Mouse (Mus musculus): ENCODE results near the gene Tgds. TPM values are rescaled to one million over a fixed set of nuclear protein-coding genes. Genes with fewer than 3 reads are reported as not detected.
"Not testable (repeated sequence)": the region's sequence is repeated elsewhere in the genome, so short reads cannot be mapped to it uniquely, and the experiment has no call there.

Gene Tgds
- polyA plus RNA-seq, 1 experiment from 2014 or later, result 22.7 TPM

GRCm38 (mm10) chr14:118157146-118157545 is 24.6 kb upstream of the Tgds start:
- peak; percentile 95 for TF ChIP-seq CTCF (IDR thresholded peaks at IDR 0.05)
- ATAC-seq (no peak), DNase-seq (ENCODE audit: low read depth, low spot score) (no peak)
- CTCF ChIA-PET, result interaction anchor here (0.7 to 1.9 kb wide), 5 partner anchors 9 to 660 kb away, joined by 3 to 5 read pairs (median 4); partner anchors contain the start of gene Gpr180
- in situ Hi-C loops (cut with MboI; ENCODE audit: low pct_unique_long_range_greater_than_20kb), result no loop called here
- no peaks in the 10 kb centered on the region for H3K27me3 ChIP-seq
- POLR2A ChIA-PET, result interaction anchor here (0.7 kb wide), 1 partner anchor 43 kb away, joined by 5 read pairs; no protein-coding TSS in a partner anchor

DNA sequence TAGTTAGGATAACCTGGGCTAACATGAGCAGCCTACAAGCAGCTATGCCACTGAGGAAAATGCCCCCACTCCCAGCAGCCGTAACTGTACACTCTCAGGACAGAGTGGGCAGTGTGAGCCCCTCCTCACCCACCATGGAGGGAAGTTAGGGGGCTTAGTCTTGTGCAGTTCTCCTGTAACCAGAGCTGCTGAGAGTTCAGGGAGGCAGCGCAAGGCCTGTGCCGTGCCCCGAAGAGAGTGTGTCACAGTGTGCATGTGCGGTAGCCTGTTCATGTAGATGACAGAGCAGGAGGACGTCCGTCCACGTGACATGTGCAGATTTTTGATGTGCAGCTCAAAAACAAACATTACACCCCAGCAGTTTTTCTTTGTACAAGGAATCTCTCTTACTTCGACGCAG is 24.2 kb upstream of the Tgds start:
- no peak for TF ChIP-seq CTCF (IDR thresholded peaks at IDR 0.05)
- POLR2A ChIA-PET, result interaction anchor here (0.7 kb wide), 1 partner anchor 43 kb away, joined by 5 read pairs; no protein-coding TSS in a partner anchor
- CTCF ChIA-PET, result interaction anchor here (1.3 to 1.9 kb wide), 4 partner anchors 8 to 20 kb away, joined by 3 to 5 read pairs (median 4); partner anchors contain the start of gene Gpr180
- in situ Hi-C loops (cut with MboI; ENCODE audit: low pct_unique_long_range_greater_than_20kb), result no loop called here
- ATAC-seq (no peak), DNase-seq (ENCODE audit: low read depth, low spot score) (no peak)
- H3K27me3 ChIP-seq, result no peaks in the 10 kb centered on the region

DNA sequence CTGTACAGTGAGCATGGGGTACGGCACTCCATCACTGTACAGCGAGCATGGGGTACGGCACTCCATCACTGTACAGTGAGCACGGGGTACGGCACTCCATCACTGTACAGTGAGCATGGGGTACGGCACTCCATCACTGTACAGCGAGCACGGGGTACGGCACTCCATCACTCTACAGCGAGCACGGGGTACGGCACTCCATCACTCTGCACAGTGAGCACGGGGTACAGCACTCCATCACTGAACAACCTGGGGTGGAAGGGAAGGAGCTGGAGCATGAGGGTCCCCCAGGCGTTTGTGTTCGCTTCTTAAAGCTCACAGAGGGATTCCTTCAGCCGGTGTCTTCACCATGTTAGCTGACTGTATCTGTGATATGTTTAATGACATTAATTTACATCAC is 23.5 kb upstream of the Tgds start:
- POLR2A ChIA-PET; DNase-seq (ENCODE audit: low read depth, low spot score); in situ Hi-C loops (cut with MboI; ENCODE audit: low pct_unique_long_range_greater_than_20kb); CTCF ChIA-PET; H3K27me3 ChIP-seq; ATAC-seq: not testable (repeated sequence)

- no peaks in the 10 kb centered on the region for H3K27me3 ChIP-seq
- no peak for TF ChIP-seq CTCF (IDR thresholded peaks at IDR 0.05)
- ATAC-seq (no peak), DNase-seq (ENCODE audit: low read depth, low spot score) (no peak)
- ChIA-PET CTCF (interaction anchor here (1.6 to 1.9 kb wide), 2 partner anchors 12 to 14 kb away, joined by 4 to 6 read pairs; no protein-coding TSS in a partner anchor), POLR2A (no interaction called here)
- in situ Hi-C loops (cut with MboI; ENCODE audit: low pct_unique_long_range_greater_than_20kb), result no loop called here
Observed at GRCm38 (mm10) chr14:118152294-118152651, 19.7 kb upstream of the Tgds start.

DNA sequence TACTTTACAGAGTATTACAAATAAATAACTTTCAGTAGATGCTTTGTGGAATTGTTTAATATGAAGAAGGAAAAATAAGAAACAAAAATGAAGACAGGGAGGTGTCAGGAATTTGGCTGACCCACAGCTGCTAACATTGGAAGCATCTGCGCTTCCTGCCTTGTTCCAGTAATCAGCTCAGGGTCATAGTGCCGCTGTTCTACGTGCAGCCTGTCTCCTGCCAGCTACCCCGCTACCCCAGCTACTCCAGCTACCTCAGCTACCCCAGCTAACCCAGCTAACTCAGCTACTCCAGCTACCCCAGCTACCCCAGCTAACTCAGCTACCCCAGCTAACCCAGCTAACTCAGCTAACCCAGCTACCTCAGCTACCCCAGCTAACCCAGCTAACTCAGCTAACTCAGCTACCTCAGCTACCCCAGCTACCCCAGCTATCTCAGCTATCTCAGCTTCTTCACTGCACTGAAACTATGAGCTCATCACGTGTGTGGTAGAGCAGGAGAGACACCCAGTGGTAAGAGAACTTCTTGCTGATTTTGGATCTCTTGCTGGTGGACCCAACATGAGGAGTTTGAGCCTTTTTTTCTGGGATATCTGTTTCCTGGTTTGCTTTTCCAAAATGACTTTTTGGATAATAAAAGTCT is 19.2 kb upstream of the Tgds start:
- DNase-seq (ENCODE audit: low read depth, low spot score), result no peak
- TF ChIP-seq CTCF (IDR thresholded peaks at IDR 0.05), result no peak
- ChIA-PET CTCF (interaction anchor here (0.6 to 1.9 kb wide), 3 partner anchors 11 to 210 kb away, joined by 3 to 6 read pairs (median 4); no protein-coding TSS in a partner anchor), POLR2A (no interaction called here)
- in situ Hi-C loops (cut with MboI; ENCODE audit: low pct_unique_long_range_greater_than_20kb), result no loop called here
- no peaks in the 10 kb centered on the region for H3K27me3 ChIP-seq
- no peak for ATAC-seq

GRCm38 (mm10) chr14:118150656-118151551 is 18.3 kb upstream of the Tgds start:
- CTCF ChIA-PET, result interaction anchor here (0.6 to 1.6 kb wide), 2 partner anchors 13 to 209 kb away, joined by 3 to 4 read pairs; no protein-coding TSS in a partner anchor
- no peaks in the 10 kb centered on the region for H3K27me3 ChIP-seq
- in situ Hi-C loops (cut with MboI; ENCODE audit: low pct_unique_long_range_greater_than_20kb), result no loop called here
- no peak for ATAC-seq
- no peak for TF ChIP-seq CTCF (IDR thresholded peaks at IDR 0.05)
- POLR2A ChIA-PET, result no interaction called here
- DNase-seq (ENCODE audit: low read depth, low spot score), result no peak

DNA sequence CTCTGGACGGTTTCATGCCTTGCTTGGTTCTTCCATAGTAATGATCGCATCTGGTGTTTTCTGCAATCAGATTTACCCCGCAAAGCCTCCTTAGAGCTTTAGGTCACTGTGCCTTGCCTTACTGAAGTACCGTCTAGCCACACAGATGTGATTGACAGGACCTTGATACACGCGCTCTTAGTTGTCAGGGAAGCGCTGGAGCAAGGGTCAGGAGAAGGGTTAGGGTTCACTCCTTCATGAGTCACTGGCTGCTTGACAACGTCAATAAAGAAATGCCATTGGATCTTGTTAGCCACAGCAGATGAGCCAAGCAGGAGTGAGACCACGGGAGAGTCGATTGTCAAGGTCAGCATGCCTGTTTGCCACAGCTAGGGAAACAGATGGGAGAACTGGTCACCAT is 16.0 kb upstream of the Tgds start:
- no peak for TF ChIP-seq CTCF (IDR thresholded peaks at IDR 0.05)
- DNase-seq (ENCODE audit: low read depth, low spot score), result no peak
- ChIA-PET CTCF (interaction anchor here (1.1 to 1.4 kb wide), 2 partner anchors 9 to 11 kb away, joined by 5 to 6 read pairs; no protein-coding TSS in a partner anchor), POLR2A (no interaction called here)
- ATAC-seq, result no peak
- H3K27me3 ChIP-seq, result no peaks in the 10 kb centered on the region
- in situ Hi-C loops (cut with MboI; ENCODE audit: low pct_unique_long_range_greater_than_20kb), result loop anchor here (10.0 kb wide), 1 partner anchor 446 kb away; no protein-coding TSS in a partner anchor

- DNase-seq (ENCODE audit: low read depth, low spot score), result no peak
- H3K27me3 ChIP-seq, result no peaks in the 10 kb centered on the region
- in situ Hi-C loops (cut with MboI; ENCODE audit: low pct_unique_long_range_greater_than_20kb), result loop anchor here (10.0 kb wide), 1 partner anchor 447 kb away; no protein-coding TSS in a partner anchor
- POLR2A ChIA-PET, result no interaction called here
- TF ChIP-seq CTCF (IDR thresholded peaks at IDR 0.05), result no peak
- CTCF ChIA-PET, result interaction anchor here (1.1 to 1.4 kb wide), 2 partner anchors 10 kb away, joined by 5 to 6 read pairs; no protein-coding TSS in a partner anchor
- no peak for ATAC-seq
Observed at GRCm38 (mm10) chr14:118148046-118148445, 15.5 kb upstream of the Tgds start.

DNA sequence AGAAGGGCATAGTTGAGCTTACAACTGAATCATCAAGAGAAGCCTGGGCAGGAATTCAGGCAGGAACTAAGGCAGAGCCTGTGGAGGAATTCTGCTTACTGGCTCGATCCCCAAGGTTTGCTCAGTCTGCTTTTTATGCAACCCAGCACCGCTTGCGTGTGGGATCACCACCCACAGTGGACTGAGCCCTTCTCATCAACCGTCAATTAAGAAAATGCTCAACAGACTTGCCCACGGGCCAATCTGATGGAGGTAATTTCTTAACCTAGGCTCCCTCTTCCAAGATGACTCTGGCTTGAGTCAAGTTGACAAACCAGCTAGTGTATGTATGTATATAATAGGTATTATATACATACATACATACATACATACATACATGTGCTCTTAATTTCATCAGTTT is 9.7 kb upstream of the Tgds start:
- no peak for ATAC-seq
- no peak for TF ChIP-seq CTCF (IDR thresholded peaks at IDR 0.05)
- in situ Hi-C loops (cut with MboI; ENCODE audit: low pct_unique_long_range_greater_than_20kb), result loop anchor here (10.0 kb wide), 1 partner anchor 453 kb away; no protein-coding TSS in a partner anchor
- DNase-seq (ENCODE audit: low read depth, low spot score), result no peak
- ChIA-PET CTCF (no interaction called here), POLR2A (no interaction called here)
- H3K27me3 ChIP-seq, result no peaks in the 10 kb centered on the region

- DNase-seq (ENCODE audit: low read depth, low spot score), result no peak
- ChIA-PET POLR2A (no interaction called here), CTCF (interaction anchor here (1.1 to 2.3 kb wide), 3 partner anchors 10 to 20 kb away, joined by 4 to 6 read pairs (median 5); no protein-coding TSS in a partner anchor)
- in situ Hi-C loops (cut with MboI; ENCODE audit: low pct_unique_long_range_greater_than_20kb), result loop anchor here (10.0 kb wide), 1 partner anchor 133 kb away; no protein-coding TSS in a partner anchor
- TF ChIP-seq CTCF (IDR thresholded peaks at IDR 0.05), result no peak
- ATAC-seq, result peak; percentile 36
- no peaks in the 10 kb centered on the region for H3K27me3 ChIP-seq
Observed at GRCm38 (mm10) chr14:118137487-118137886, 4.9 kb upstream of the Tgds start.

All from Patski (cell line).